Mouse (Mus musculus): Measurements from ENCODE around the gene Rps7. TPM values are rescaled to one million over a fixed set of nuclear protein-coding genes. Genes with fewer than 3 reads are reported as not detected.

Gene Rps7
- total and polyA plus RNA-seq, 2 experiments, result 137 to 441 TPM

- H3K4me3 ChIP-seq (ENCODE audit: insufficient read depth, low read depth, low read length), result no peak overlapping the region
- no peak overlapping the region for H3K9ac ChIP-seq (ENCODE audit: low read depth, low read length)
- no peaks in the 10 kb centered on the region for H3K79me2 ChIP-seq (ENCODE audit: control insufficient read depth, insufficient read depth, low read length)
- peak overlapping the region; percentile 40 for H3K27ac ChIP-seq (replicated peaks; ENCODE audit: insufficient read depth, low read depth, low read length)
- DNase-seq (ENCODE audit: extremely low read depth, low read depth, low spot score), result no peak
- TF ChIP-seq POLR2A (IDR thresholded peaks at IDR 0.05; ENCODE audit: extremely low read depth, insufficient read depth, low read length), result no peak
- no peak for TF ChIP-seq CTCF (IDR thresholded peaks at IDR 0.05; ENCODE audit: low read depth, low read length)
- H3K27me3 ChIP-seq (ENCODE audit: control insufficient read depth, insufficient read depth, low read length), result no peaks in the 10 kb centered on the region
- no peaks in the 10 kb centered on the region for H3K36me3 ChIP-seq (ENCODE audit: control insufficient read depth, insufficient read depth, low read length)
- no peaks in the 10 kb centered on the region for H3K4me1 ChIP-seq (ENCODE audit: control insufficient read depth, insufficient read depth, low read length)
- 38% methylated on average over 8 of the region's 8 CpGs for WGBS
Measured at GRCm38 (mm10) chr12:28667287-28667686, 31.5 kb upstream of the Rps7 start.

GRCm38 (mm10) chr12:28666734-28667133, 31.0 kb upstream of the Rps7 start:
- H3K9ac ChIP-seq (ENCODE audit: low read depth, low read length), result no peak overlapping the region
- no peak for TF ChIP-seq CTCF (IDR thresholded peaks at IDR 0.05; ENCODE audit: low read depth, low read length)
- TF ChIP-seq POLR2A (IDR thresholded peaks at IDR 0.05; ENCODE audit: extremely low read depth, insufficient read depth, low read length), result no peak
- H3K36me3 ChIP-seq (ENCODE audit: control insufficient read depth, insufficient read depth, low read length), result no peaks in the 10 kb centered on the region
- no peaks in the 10 kb centered on the region for H3K27me3 ChIP-seq (ENCODE audit: control insufficient read depth, insufficient read depth, low read length)
- H3K27ac ChIP-seq (replicated peaks; ENCODE audit: insufficient read depth, low read depth, low read length), result peak overlapping the region; percentile 40
- no peaks in the 10 kb centered on the region for H3K79me2 ChIP-seq (ENCODE audit: control insufficient read depth, insufficient read depth, low read length)
- DNase-seq (ENCODE audit: extremely low read depth, low read depth, low spot score), result no peak
- no peak overlapping the region for H3K4me3 ChIP-seq (ENCODE audit: insufficient read depth, low read depth, low read length)
- H3K4me1 ChIP-seq (ENCODE audit: control insufficient read depth, insufficient read depth, low read length), result no peaks in the 10 kb centered on the region
- WGBS, result 12% methylated on average over 4 of the region's 4 CpGs

GRCm38 (mm10) chr12:28662628-28663027, 26.9 kb upstream of the Rps7 start:
- Histone ChIP-seq H3K9ac (ENCODE audit: low read depth, low read length) (no peak overlapping the region), H3K27me3 (ENCODE audit: control insufficient read depth, insufficient read depth, low read length) (no peaks in the 10 kb centered on the region), H3K36me3 (ENCODE audit: control insufficient read depth, insufficient read depth, low read length) (peaks cover 6% of the 10 kb centered on the region; the same call in 1 of the 2 replicates), H3K79me2 (ENCODE audit: control insufficient read depth, insufficient read depth, low read length) (no peaks in the 10 kb centered on the region), H3K4me3 (ENCODE audit: insufficient read depth, low read depth, low read length) (no peak overlapping the region), H3K27ac (replicated peaks; ENCODE audit: insufficient read depth, low read depth, low read length) (no peak overlapping the region), H3K4me1 (ENCODE audit: control insufficient read depth, insufficient read depth, low read length) (no peaks in the 10 kb centered on the region)
- WGBS, result 87% methylated on average over 4 of the region's 4 CpGs
- DNase-seq (ENCODE audit: extremely low read depth, low read depth, low spot score), result no peak
- no peak for TF ChIP-seq POLR2A (IDR thresholded peaks at IDR 0.05; ENCODE audit: extremely low read depth, insufficient read depth, low read length)
- no peak for TF ChIP-seq CTCF (IDR thresholded peaks at IDR 0.05; ENCODE audit: low read depth, low read length)

GRCm38 (mm10) chr12:28649141-28650110, 13.7 kb upstream of the Rps7 start, which contains the start of gene Rnaseh1:
Rnaseh1 (plus strand) TSS chr12:28649602.
- Histone ChIP-seq H3K4me1 (ENCODE audit: control insufficient read depth, insufficient read depth, low read length) (peaks cover 5% of the 10 kb centered on the region), H3K4me3 (ENCODE audit: insufficient read depth, low read depth, low read length) (peak within 1 kb of the TSS; percentile 93), H3K79me2 (ENCODE audit: control insufficient read depth, insufficient read depth, low read length) (no peaks in the 10 kb centered on the region), H3K27ac (replicated peaks; ENCODE audit: insufficient read depth, low read depth, low read length) (no peak within 1 kb of the TSS), H3K9ac (ENCODE audit: low read depth, low read length) (peak within 1 kb of the TSS; percentile 88), H3K36me3 (ENCODE audit: control insufficient read depth, insufficient read depth, low read length) (peaks cover 5% of the 10 kb centered on the region; the same call in 1 of the 2 replicates), H3K27me3 (ENCODE audit: control insufficient read depth, insufficient read depth, low read length) (no peaks in the 10 kb centered on the region)
- no peak for TF ChIP-seq CTCF (IDR thresholded peaks at IDR 0.05; ENCODE audit: low read depth, low read length)
- no peak for TF ChIP-seq POLR2A (IDR thresholded peaks at IDR 0.05; ENCODE audit: extremely low read depth, insufficient read depth, low read length)
- DNase-seq (ENCODE audit: extremely low read depth, low read depth, low spot score), result peak; percentile 61
- 2% methylated on average over 52 of the region's 52 CpGs for WGBS

GRCm38 (mm10) chr12:28638778-28639177, 3.0 kb upstream of the Rps7 start:
- H3K27me3 ChIP-seq (ENCODE audit: control insufficient read depth, insufficient read depth, low read length), result no peaks in the 10 kb centered on the region
- no peak overlapping the region for H3K27ac ChIP-seq (replicated peaks; ENCODE audit: insufficient read depth, low read depth, low read length)
- WGBS, result 47% methylated on average over 2 of the region's 2 CpGs
- peaks cover 7% of the 10 kb centered on the region for H3K4me1 ChIP-seq (ENCODE audit: control insufficient read depth, insufficient read depth, low read length)
- H3K9ac ChIP-seq (ENCODE audit: low read depth, low read length), result no peak overlapping the region
- TF ChIP-seq POLR2A (IDR thresholded peaks at IDR 0.05; ENCODE audit: extremely low read depth, insufficient read depth, low read length) (no peak), CTCF (IDR thresholded peaks at IDR 0.05; ENCODE audit: low read depth, low read length) (no peak)
- H3K79me2 ChIP-seq (ENCODE audit: control insufficient read depth, insufficient read depth, low read length), result peaks cover 9% of the 10 kb centered on the region; the same call in 1 of the 2 replicates
- peak; percentile 47 for DNase-seq (ENCODE audit: extremely low read depth, low read depth, low spot score)
- H3K36me3 ChIP-seq (ENCODE audit: control insufficient read depth, insufficient read depth, low read length), result peaks cover 6% of the 10 kb centered on the region
- H3K4me3 ChIP-seq (ENCODE audit: insufficient read depth, low read depth, low read length), result no peak overlapping the region

Data from liver, adult 2 months (tissue).